Mouse (Mus musculus) right cerebral cortex, adult 2 months (tissue): Measurements from ENCODE around the gene C1qtnf2.

ENCODE experiments used
- DNase-seq, 2 experiments: peaks; one replicate each; pipeline ENCODE4 v3.0.0; 2021 to 2022; ENCODE audit warnings: low spot score in 2 of 2

The C1qtnf2 gene

GRCm38 (mm10) chr11:43531619-43532018 lies 57.5 kb downstream of the C1qtnf2 start:
- no peak for DNase-seq

- no peak for DNase-seq
Measured at GRCm38 (mm10) chr11:43537074-43537473, 63.0 kb downstream of the C1qtnf2 start.

GRCm38 (mm10) chr11:43539863-43540262 lies 65.8 kb downstream of the C1qtnf2 start:
- DNase-seq, result no peak
